Mouse (Mus musculus): ENCODE measurements at regions not wholly inside any gene's neighbourhood (a gene's known extent, or its start where the extent isn't known, plus 50 kb on each side); places are given as distances from the start of the nearest gene placed in this dataset.

- TF ChIP-seq POLR2A (IDR thresholded peaks at IDR 0.05; ENCODE audit: insufficient read depth, low read length): no peak
- no peak for TF ChIP-seq EP300 (IDR thresholded peaks at IDR 0.05; ENCODE audit: insufficient read depth, low read depth, low read length)
- no peak for TF ChIP-seq CTCF (IDR thresholded peaks at IDR 0.05; ENCODE audit: low read depth, low read length)
- Histone ChIP-seq H3K27ac (ENCODE audit: insufficient read depth, low read length) (no peak overlapping the region), H3K9me3 (replicated peaks; ENCODE audit: control insufficient read depth, insufficient read depth, low read length, poor library complexity, severe bottlenecking) (no peaks in the 10 kb centered on the region), H3K4me3 (ENCODE audit: low read depth, low read length) (no peak overlapping the region), H3K27me3 (ENCODE audit: control insufficient read depth, insufficient read depth, low read length, poor library complexity, severe bottlenecking) (no peaks in the 10 kb centered on the region), H3K4me1 (ENCODE audit: control insufficient read depth, insufficient read depth, low read length) (no peaks in the 10 kb centered on the region), H3K9ac (ENCODE audit: low read depth, poor library complexity, severe bottlenecking) (no peak overlapping the region), H3K36me3 (ENCODE audit: control insufficient read depth, insufficient read depth, low read length, poor library complexity, severe bottlenecking) (no peaks in the 10 kb centered on the region)
These were observed 102.4 kb downstream of the Cdca7 start for GRCm38 (mm10) chr2:72578322-72578721.

- Histone ChIP-seq H3K9ac (ENCODE audit: low read depth, poor library complexity, severe bottlenecking) (no peak overlapping the region), H3K27me3 (ENCODE audit: control insufficient read depth, insufficient read depth, low read length, poor library complexity, severe bottlenecking) (no peaks in the 10 kb centered on the region), H3K36me3 (ENCODE audit: control insufficient read depth, insufficient read depth, low read length, poor library complexity, severe bottlenecking) (no peaks in the 10 kb centered on the region), H3K4me3 (ENCODE audit: low read depth, low read length) (no peak overlapping the region), H3K27ac (ENCODE audit: insufficient read depth, low read length) (no peak overlapping the region), H3K9me3 (replicated peaks; ENCODE audit: control insufficient read depth, insufficient read depth, low read length, poor library complexity, severe bottlenecking) (no peaks in the 10 kb centered on the region), H3K4me1 (ENCODE audit: control insufficient read depth, insufficient read depth, low read length) (no peaks in the 10 kb centered on the region)
- TF ChIP-seq CTCF (IDR thresholded peaks at IDR 0.05; ENCODE audit: low read depth, low read length): no peak
- TF ChIP-seq EP300 (IDR thresholded peaks at IDR 0.05; ENCODE audit: insufficient read depth, low read depth, low read length): no peak
- TF ChIP-seq POLR2A (IDR thresholded peaks at IDR 0.05; ENCODE audit: insufficient read depth, low read length): no peak
These were observed 105.2 kb downstream of the Cdca7 start for GRCm38 (mm10) chr2:72581136-72581535.

- H3K4me3 ChIP-seq (ENCODE audit: low read depth, low read length): no peak overlapping the region
- TF ChIP-seq POLR2A (IDR thresholded peaks at IDR 0.05; ENCODE audit: insufficient read depth, low read length) (no peak), CTCF (IDR thresholded peaks at IDR 0.05; ENCODE audit: low read depth, low read length) (no peak)
- no peaks in the 10 kb centered on the region for H3K4me1 ChIP-seq (ENCODE audit: control insufficient read depth, insufficient read depth, low read length)
- H3K9me3 ChIP-seq (replicated peaks; ENCODE audit: control insufficient read depth, insufficient read depth, low read length, poor library complexity, severe bottlenecking): no peaks in the 10 kb centered on the region
- no peaks in the 10 kb centered on the region for H3K27me3 ChIP-seq (ENCODE audit: control insufficient read depth, insufficient read depth, low read length, poor library complexity, severe bottlenecking)
- H3K36me3 ChIP-seq (ENCODE audit: control insufficient read depth, insufficient read depth, low read length, poor library complexity, severe bottlenecking): no peaks in the 10 kb centered on the region
- H3K27ac ChIP-seq (ENCODE audit: insufficient read depth, low read length): no peak overlapping the region
- H3K9ac ChIP-seq (ENCODE audit: low read depth, poor library complexity, severe bottlenecking): no peak overlapping the region
These were observed 112.9 kb downstream of the Cdca7 start for GRCm38 (mm10) chr2:72588814-72589213.

- no peak overlapping the region for H3K9ac ChIP-seq (ENCODE audit: low read depth, poor library complexity, severe bottlenecking)
- no peak overlapping the region for H3K4me3 ChIP-seq (ENCODE audit: low read depth, low read length)
- no peaks in the 10 kb centered on the region for H3K27me3 ChIP-seq (ENCODE audit: control insufficient read depth, insufficient read depth, low read length, poor library complexity, severe bottlenecking)
- TF ChIP-seq EP300 (IDR thresholded peaks at IDR 0.05; ENCODE audit: insufficient read depth, low read depth, low read length): no peak
- no peak for TF ChIP-seq CTCF (IDR thresholded peaks at IDR 0.05; ENCODE audit: low read depth, low read length)
- no peak overlapping the region for H3K27ac ChIP-seq (ENCODE audit: insufficient read depth, low read length)
- H3K36me3 ChIP-seq (ENCODE audit: control insufficient read depth, insufficient read depth, low read length, poor library complexity, severe bottlenecking): no peaks in the 10 kb centered on the region
- no peaks in the 10 kb centered on the region for H3K4me1 ChIP-seq (ENCODE audit: control insufficient read depth, insufficient read depth, low read length)
- no peaks in the 10 kb centered on the region for H3K9me3 ChIP-seq (replicated peaks; ENCODE audit: control insufficient read depth, insufficient read depth, low read length, poor library complexity, severe bottlenecking)
These were observed 116.1 kb downstream of the Cdca7 start for GRCm38 (mm10) chr2:72592011-72592410.

- TF ChIP-seq POLR2A (IDR thresholded peaks at IDR 0.05; ENCODE audit: insufficient read depth, low read length): no peak
- no peak for TF ChIP-seq CTCF (IDR thresholded peaks at IDR 0.05; ENCODE audit: low read depth, low read length)
- no peak for TF ChIP-seq EP300 (IDR thresholded peaks at IDR 0.05; ENCODE audit: insufficient read depth, low read depth, low read length)
- Histone ChIP-seq H3K4me1 (ENCODE audit: control insufficient read depth, insufficient read depth, low read length) (no peaks in the 10 kb centered on the region), H3K9ac (ENCODE audit: low read depth, poor library complexity, severe bottlenecking) (no peak overlapping the region), H3K36me3 (ENCODE audit: control insufficient read depth, insufficient read depth, low read length, poor library complexity, severe bottlenecking) (no peaks in the 10 kb centered on the region), H3K4me3 (ENCODE audit: low read depth, low read length) (no peak overlapping the region), H3K27ac (ENCODE audit: insufficient read depth, low read length) (no peak overlapping the region), H3K27me3 (ENCODE audit: control insufficient read depth, insufficient read depth, low read length, poor library complexity, severe bottlenecking) (no peaks in the 10 kb centered on the region), H3K9me3 (replicated peaks; ENCODE audit: control insufficient read depth, insufficient read depth, low read length, poor library complexity, severe bottlenecking) (no peaks in the 10 kb centered on the region)
These were observed 121.3 kb downstream of the Cdca7 start for GRCm38 (mm10) chr2:72596994-72597925.

- Histone ChIP-seq H3K4me1 (ENCODE audit: control insufficient read depth, insufficient read depth, low read length) (no peaks in the 10 kb centered on the region), H3K27ac (ENCODE audit: insufficient read depth, low read length) (no peak overlapping the region), H3K36me3 (ENCODE audit: control insufficient read depth, insufficient read depth, low read length, poor library complexity, severe bottlenecking) (no peaks in the 10 kb centered on the region), H3K4me3 (ENCODE audit: low read depth, low read length) (no peak overlapping the region), H3K9ac (ENCODE audit: low read depth, poor library complexity, severe bottlenecking) (no peak overlapping the region), H3K27me3 (ENCODE audit: control insufficient read depth, insufficient read depth, low read length, poor library complexity, severe bottlenecking) (no peaks in the 10 kb centered on the region), H3K9me3 (replicated peaks; ENCODE audit: control insufficient read depth, insufficient read depth, low read length, poor library complexity, severe bottlenecking) (no peaks in the 10 kb centered on the region)
- TF ChIP-seq CTCF (IDR thresholded peaks at IDR 0.05; ENCODE audit: low read depth, low read length) (no peak), EP300 (IDR thresholded peaks at IDR 0.05; ENCODE audit: insufficient read depth, low read depth, low read length) (no peak), POLR2A (IDR thresholded peaks at IDR 0.05; ENCODE audit: insufficient read depth, low read length) (no peak)
These were observed 122.0 kb downstream of the Cdca7 start for GRCm38 (mm10) chr2:72597941-72598340.
